7 mouse cellular contexts compared by ENCODE assay signal in the genomic region with DNA sequence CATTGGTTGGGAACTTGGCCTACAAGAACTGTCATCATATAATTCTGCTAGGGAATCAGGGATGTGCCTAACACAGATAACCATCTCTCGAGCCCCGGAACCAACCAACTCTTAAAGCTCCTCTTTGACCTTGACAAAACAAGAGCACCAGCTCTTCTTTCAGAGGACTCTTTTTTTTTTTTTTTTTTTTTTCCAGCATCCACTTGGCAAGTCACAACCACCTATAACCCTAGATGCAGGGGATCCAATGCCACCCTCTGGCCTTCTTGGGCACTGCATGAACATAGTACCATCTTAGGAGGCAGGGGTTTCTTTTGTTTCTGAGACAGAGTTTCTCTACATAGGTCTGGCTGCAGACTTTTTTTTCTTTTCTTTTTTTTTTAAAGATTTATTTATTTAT. TPM values are rescaled to one million over a fixed set of nuclear protein-coding genes. Genes with fewer than 3 reads are reported as not detected.
DNase-seq lines count a peak whose midpoint lies in the region; ATAC-seq and TF ChIP-seq lines count a peak whose summit lies in the region.

No protein-coding gene starts in this region.

- H3K27ac ChIP-seq in kidney, postnatal 0 days, result no peak overlapping the region
- H3K27ac ChIP-seq in kidney, embryonic 16.5 days (ENCODE audit: low read length), result no peak overlapping the region
- no peak overlapping the region for H3K27ac ChIP-seq in midbrain, embryonic 10.5 days (replicated peaks)

- 69% methylated on average over 2 of the region's 2 CpGs for WGBS in kidney, postnatal 0 days
- WGBS in kidney, embryonic 16.5 days, result 62% methylated on average over 2 of the region's 2 CpGs
- 97% methylated on average over 2 of the region's 2 CpGs for WGBS in midbrain, embryonic 10.5 days

- no peak overlapping the region for H3K4me3 ChIP-seq in kidney, postnatal 0 days (replicated peaks; ENCODE audit: low read depth, low read length)
- no peak overlapping the region for H3K4me3 ChIP-seq in kidney, embryonic 16.5 days (ENCODE audit: low read length)
- H3K4me3 ChIP-seq in midbrain, embryonic 10.5 days, result no peak overlapping the region

- no peak overlapping the region for H3K9ac ChIP-seq in kidney, postnatal 0 days (ENCODE audit: low read depth, low read length)
- H3K9ac ChIP-seq in kidney, embryonic 16.5 days (replicated peaks; ENCODE audit: low read length), result no peak overlapping the region

- H3K36me3 ChIP-seq in kidney, postnatal 0 days (ENCODE audit: insufficient read depth, low read length), result no peaks in the 10 kb centered on the region
- H3K36me3 ChIP-seq in kidney, embryonic 16.5 days (ENCODE audit: insufficient read depth, low read length), result no peaks in the 10 kb centered on the region
- no peaks in the 10 kb centered on the region for H3K36me3 ChIP-seq in midbrain, embryonic 10.5 days

- ATAC-seq in kidney, postnatal 0 days (replicated peaks; ENCODE audit: low FRiP score, low read depth), result no peak
- no peak for ATAC-seq in kidney, embryonic 16.5 days (ENCODE audit: low FRiP score, low TSS enrichment)
- 0 out of 2 replicates have a peak, but pooled peaks have one; percentile 41 for ATAC-seq in neutrophil, adult 5-6 weeks (ENCODE audit: extremely low read depth, insufficient number of reproducible peaks, low FRiP score, poor library complexity, severe bottlenecking)

- intact Hi-C loops in gastrocnemius, postnatal 14 days (cut with DNase I; ENCODE audit: low total_unique reads), result no loop called here

- TF ChIP-seq CTCF in kidney, postnatal 0 days (IDR thresholded peaks at IDR 0.05; ENCODE audit: low read depth), result peak; percentile 32; the same call in 1 of the 2 replicates

- no peaks in the 10 kb centered on the region for H3K4me1 ChIP-seq in kidney, postnatal 0 days (replicated peaks; ENCODE audit: insufficient read depth, low read length)
- no peaks in the 10 kb centered on the region for H3K4me1 ChIP-seq in kidney, embryonic 16.5 days (ENCODE audit: insufficient read depth, low read length)
- no peaks in the 10 kb centered on the region for H3K4me1 ChIP-seq in midbrain, embryonic 10.5 days

- no peaks in the 10 kb centered on the region for H3K27me3 ChIP-seq in kidney, postnatal 0 days (ENCODE audit: insufficient read depth, low read length)
- H3K27me3 ChIP-seq in kidney, embryonic 16.5 days (ENCODE audit: insufficient read depth, low read length), result no peaks in the 10 kb centered on the region
- H3K27me3 ChIP-seq in midbrain, embryonic 10.5 days (ENCODE audit: low read depth, poor library complexity, severe bottlenecking), result no peaks in the 10 kb centered on the region

- H3K4me2 ChIP-seq in kidney, postnatal 0 days (ENCODE audit: low read length), result no peak overlapping the region
- H3K4me2 ChIP-seq in kidney, embryonic 16.5 days (replicated peaks; ENCODE audit: low read depth, low read length), result no peak overlapping the region

- DNase-seq in kidney, postnatal 0 days (ENCODE audit: low spot score), result no peak
- peak; percentile 68 for DNase-seq in ES-CJ7 (ENCODE audit: low read depth, low spot score)
- peak; percentile 30 to 38 for DNase-seq in adrenal gland, postnatal 36 days
- DNase-seq in gastrocnemius, postnatal 14 days, result no peak
- no peak for DNase-seq in midbrain, embryonic 10.5 days (ENCODE audit: low spot score)

- H3K9me3 ChIP-seq in kidney, postnatal 0 days (replicated peaks; ENCODE audit: low read length), result no peaks in the 10 kb centered on the region
- no peaks in the 10 kb centered on the region for H3K9me3 ChIP-seq in kidney, embryonic 16.5 days (ENCODE audit: low read length)
- no peaks in the 10 kb centered on the region for H3K9me3 ChIP-seq in midbrain, embryonic 10.5 days (replicated peaks)

RNA-seq across cellular contexts. Expression of gene Nup210l, which starts 10.4 kb away (rescaled TPM):
- 0.08 and 0.12 TPM in 2 replicates for polyA plus RNA-seq in kidney, postnatal 0 days (2015; fragmentation: Nextera tagmentation; extraction: Ambion mirVana)
- 0.36 and 0.60 TPM in 2 replicates for polyA plus RNA-seq in kidney, embryonic 16.5 days (2015; fragmentation: Nextera tagmentation; extraction: Ambion mirVana)
- under 1 TPM; 0.66 TPM for total RNA-seq in adrenal gland, postnatal 36 days (2021)
- total RNA-seq in neutrophil, adult 5-6 weeks (2017), result 2.2 and 2.7 TPM in 2 replicates
- under 1 TPM; 0.04 to 0.08 TPM for total RNA-seq in gastrocnemius, postnatal 14 days (2021)
- polyA plus RNA-seq in midbrain, embryonic 10.5 days (2016; fragmentation: Nextera tagmentation; extraction: Ambion mirVana), result 0.43 and 0.62 TPM in 2 replicates

RNA-seq across cellular contexts. Expression of gene Tpm3, which starts 41.9 kb away (rescaled TPM):
- 352 and 403 TPM in 2 replicates for polyA plus RNA-seq in kidney, postnatal 0 days (2015; fragmentation: Nextera tagmentation; extraction: Ambion mirVana)
- 543 and 583 TPM in 2 replicates for polyA plus RNA-seq in kidney, embryonic 16.5 days (2015; fragmentation: Nextera tagmentation; extraction: Ambion mirVana)
- 100 to 1,000 TPM; 183 to 215 TPM for total RNA-seq in adrenal gland, postnatal 36 days (2021)
- total RNA-seq in neutrophil, adult 5-6 weeks (2017), result 950 and 1,052 TPM in 2 replicates
- total RNA-seq in gastrocnemius, postnatal 14 days (2021), result 100 to 1,000 TPM; 346 to 601 TPM
- 576 and 578 TPM in 2 replicates for polyA plus RNA-seq in midbrain, embryonic 10.5 days (2016; fragmentation: Nextera tagmentation; extraction: Ambion mirVana)

Comparison
In these comparisons a context has a peak if more than half of its experiments do, and no peak if none do; other contexts are left out.
1. DNase-seq: peak in ES-CJ7 (single experiment) and adrenal gland, postnatal 36 days (2 of 2); none in kidney, postnatal 0 days (single experiment), gastrocnemius, postnatal 14 days (single experiment) and midbrain, embryonic 10.5 days (single experiment).